Mouse (Mus musculus) testis, adult 2 months (tissue): Measurements from ENCODE around the gene Nexn. TPM values are rescaled to one million over a fixed set of nuclear protein-coding genes. Genes with fewer than 3 reads are reported as not detected.
"Not testable (repeated sequence)": the region's sequence is repeated elsewhere in the genome, so short reads cannot be mapped to it uniquely, and the experiment has no call there.

ENCODE experiments used
- H3K27ac ChIP-seq: fragments of 200-500 bp; 2 replicates; pipeline ENCODE4 v1.5.1; 2012; ENCODE audit warnings: low read depth, low read length; ENCODE audit not compliant: control insufficient read depth, insufficient read depth
- H3K27me3 ChIP-seq: fragments of 200-500 bp; 2 replicates; pipeline ENCODE4 v1.6.1; 2012; ENCODE audit warnings: mild to moderate bottlenecking, low read length, moderate library complexity; ENCODE audit not compliant: control insufficient read depth, insufficient read depth
- H3K36me3 ChIP-seq: fragments of 200-500 bp; 2 replicates; pipeline ENCODE4 v1.6.1; 2012; ENCODE audit warnings: mild to moderate bottlenecking, low read length; ENCODE audit not compliant: control insufficient read depth, insufficient read depth
- H3K4me1 ChIP-seq: fragments of 200-500 bp; 2 replicates; pipeline ENCODE4 v1.6.1; 2012; ENCODE audit warnings: low read length; ENCODE audit not compliant: control insufficient read depth, insufficient read depth
- H3K4me3 ChIP-seq: fragments of 200-500 bp; 2 replicates; pipeline ENCODE4 v1.5.1; 2012; ENCODE audit warnings: low read depth, mild to moderate bottlenecking, low read length, moderate library complexity, mixed read lengths; ENCODE audit not compliant: control insufficient read depth
- CTCF ChIP-seq: fragments of 200-500 bp; IDR thresholded peaks from 2 replicates; pipeline ENCODE4 v1.5.1; 2012; ENCODE audit warnings: low read depth, mild to moderate bottlenecking, inconsistent platforms, low read length, moderate library complexity; ENCODE audit not compliant: control insufficient read depth, insufficient read depth, insufficient replicate concordance
- POLR2A ChIP-seq: fragments of 200-500 bp; IDR thresholded peaks from 2 replicates; pipeline ENCODE4 v1.6.1; 2012; ENCODE audit warnings: low read depth, mild to moderate bottlenecking, inconsistent platforms, low read length, moderate library complexity; ENCODE audit not compliant: control insufficient read depth
- polyA plus RNA-seq: library from polyadenylated mRNA; depleted of rRNA; stranded (reverse); fragments of >200 nt; gene quantifications from 2 replicates; pipeline ENCODE4 v1.2.3, GENCODE M21; 2012; rRNA removed

Gene Nexn
- 0.65 and 0.81 TPM in 2 replicates for polyA plus RNA-seq

GRCm38 (mm10) chr3:152266036-152266421 lies at the start of gene Nexn:
Nexn (minus strand) TSS chr3:152266350.
- Histone ChIP-seq H3K36me3 (no peaks in the 10 kb centered on the region), H3K27ac (peak within 1 kb of the TSS; percentile 74), H3K4me1 (peaks cover 16% of the 10 kb centered on the region), H3K27me3 (no peaks in the 10 kb centered on the region), H3K4me3 (peak within 1 kb of the TSS; percentile 88)
- no peak for TF ChIP-seq POLR2A

DNA sequence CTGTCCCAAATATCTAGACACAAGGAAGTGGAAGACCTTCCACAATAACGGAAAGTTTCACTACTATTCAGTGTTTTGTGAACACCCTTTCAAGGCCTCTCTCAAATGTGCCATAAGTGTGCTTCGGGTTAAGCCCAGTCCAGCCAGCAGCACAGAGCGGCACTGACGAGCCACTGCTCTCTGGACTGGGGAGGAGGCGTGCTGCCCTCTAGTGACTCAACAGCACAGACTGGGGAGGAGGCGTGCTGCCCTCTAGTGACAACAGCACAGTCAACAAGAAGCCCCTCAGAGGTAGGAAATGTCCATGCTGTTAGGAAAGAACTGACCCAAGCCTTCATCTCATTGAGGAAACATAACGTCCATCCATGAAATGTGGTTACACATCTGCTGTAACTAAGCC lies 49.5 kb upstream of the Nexn start:
- Histone ChIP-seq H3K4me1 (no peaks in the 10 kb centered on the region), H3K4me3 (no peak overlapping the region), H3K36me3 (peaks cover 1% of the 10 kb centered on the region; the same call in 1 of the 2 replicates), H3K27me3 (no peaks in the 10 kb centered on the region), H3K27ac (no peak overlapping the region)
- TF ChIP-seq CTCF (peak; percentile 88; the same call in 1 of the 2 replicates), POLR2A (no peak)

- H3K4me3 ChIP-seq, H3K27ac ChIP-seq, H3K36me3 ChIP-seq, H3K27me3 ChIP-seq, H3K4me1 ChIP-seq: not testable (repeated sequence)
Observed at GRCm38 (mm10) chr3:152314666-152315065, 48.5 kb upstream of the Nexn start.

GRCm38 (mm10) chr3:152309250-152309645 lies 43.1 kb upstream of the Nexn start:
- no peaks in the 10 kb centered on the region for H3K27me3 ChIP-seq
- H3K4me1 ChIP-seq: no peaks in the 10 kb centered on the region
- H3K36me3 ChIP-seq: 0 out of 2 replicates have a peak, but pooled peaks cover 1% of the 10 kb centered on the region
- H3K4me3 ChIP-seq: no peak overlapping the region
- no peak overlapping the region for H3K27ac ChIP-seq
- TF ChIP-seq CTCF: no peak
- TF ChIP-seq POLR2A: no peak

DNA sequence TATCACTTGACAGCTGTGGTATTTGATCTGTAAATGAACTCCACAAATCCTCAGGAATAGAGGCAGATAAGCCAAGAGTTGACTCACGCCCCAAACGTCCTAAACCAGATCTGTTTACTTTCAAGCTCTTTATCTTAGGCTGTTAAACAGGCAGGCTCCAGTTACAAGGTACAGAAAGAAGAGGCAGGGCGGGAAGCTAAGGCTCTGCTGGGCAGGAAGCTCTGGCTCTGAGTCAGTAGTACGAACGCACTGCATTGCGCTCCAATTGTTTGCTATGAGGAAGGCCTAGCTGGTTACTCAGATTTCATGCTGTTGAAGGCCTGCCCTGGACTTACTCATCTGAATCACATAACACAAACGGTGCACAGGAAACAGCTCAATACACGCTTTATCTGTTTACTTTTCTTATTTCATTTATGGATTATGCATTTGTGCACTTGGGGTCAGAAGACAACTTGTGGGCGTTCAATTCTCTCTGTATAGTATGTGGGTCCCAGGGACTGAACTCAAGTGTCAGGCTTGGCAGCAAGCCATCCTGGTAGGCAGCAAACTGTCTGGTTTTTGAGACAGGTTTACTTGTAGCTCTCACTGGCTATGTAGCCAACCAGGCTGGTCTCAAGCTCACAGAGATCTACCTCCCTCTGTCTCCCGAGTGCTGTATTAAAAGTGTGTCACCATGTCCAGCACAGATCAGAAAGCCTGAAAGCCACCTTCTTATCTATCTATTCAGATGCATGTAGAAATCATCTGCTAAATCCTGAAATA lies 42.5 kb upstream of the Nexn start:
- TF ChIP-seq CTCF (no peak), POLR2A (no peak)
- no peak overlapping the region for H3K4me3 ChIP-seq
- no peak overlapping the region for H3K27ac ChIP-seq
- no peaks in the 10 kb centered on the region for H3K27me3 ChIP-seq
- H3K4me1 ChIP-seq: no peaks in the 10 kb centered on the region
- 0 out of 2 replicates have a peak, but pooled peaks cover 1% of the 10 kb centered on the region for H3K36me3 ChIP-seq

- no peaks in the 10 kb centered on the region for H3K27me3 ChIP-seq
Observed at GRCm38 (mm10) chr3:152305971-152306370, 39.8 kb upstream of the Nexn start.

DNA sequence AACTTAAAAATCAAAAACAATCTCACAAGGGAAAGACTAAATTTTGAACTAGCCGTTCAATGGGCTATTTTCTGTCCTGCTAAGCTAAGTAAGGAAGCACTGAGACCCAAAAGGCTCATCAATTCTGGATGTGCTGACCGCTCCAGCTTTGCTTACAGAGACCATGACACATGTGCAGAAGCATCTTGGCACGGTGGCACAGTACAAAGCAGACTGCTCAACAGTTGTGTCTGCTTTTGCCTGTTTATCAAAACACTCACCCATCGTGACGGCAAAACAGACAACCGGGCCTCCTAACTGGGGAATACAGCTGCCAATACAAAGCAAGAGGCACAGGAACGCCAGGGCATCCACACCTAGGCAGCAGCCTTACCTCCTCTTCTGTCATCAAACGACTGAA lies 38.9 kb upstream of the Nexn start:
- no peak overlapping the region for H3K27ac ChIP-seq
- TF ChIP-seq CTCF (no peak), POLR2A (no peak)
- no peak overlapping the region for H3K4me3 ChIP-seq
- no peaks in the 10 kb centered on the region for H3K36me3 ChIP-seq
- H3K4me1 ChIP-seq: no peaks in the 10 kb centered on the region
- H3K27me3 ChIP-seq: no peaks in the 10 kb centered on the region

More at GRCm38 (mm10) chr3:152305971-152306370, 39.8 kb upstream of the Nexn start:
- Histone ChIP-seq H3K4me3 (no peak overlapping the region), H3K36me3 (no peaks in the 10 kb centered on the region), H3K27ac (no peak overlapping the region), H3K4me1 (no peaks in the 10 kb centered on the region)
- TF ChIP-seq CTCF (no peak), POLR2A (no peak)
